Mouse (Mus musculus) heart, postnatal 0 days (tissue): ENCODE results near the gene Stmn1. TPM values are rescaled to one million over a fixed set of nuclear protein-coding genes. Genes with fewer than 3 reads are reported as not detected.
A peak's percentile ranks its signal among the peaks of the same experiment; 100 is the strongest.

Source experiments
- ATAC-seq: fragments of 200-750 bp; cut with Nextera tagmentation; 2 replicates; pipeline ENCODE4 v1.8.0; 2017; ENCODE audit warnings: low read depth, moderate number of reproducible peaks, moderate library complexity; ENCODE audit not compliant: insufficient read depth
- DNase-seq: peaks from one replicate; pipeline ENCODE4 v3.0.0-alpha.2; 2016; ENCODE audit warnings: low spot score
- H3K27ac ChIP-seq: fragments of 300-500 bp; sonication (generic); 2 replicates; pipeline ENCODE4 v1.5.1; 2014; ENCODE audit warnings: low read depth, mild to moderate bottlenecking
- H3K27me3 ChIP-seq: fragments of 300-500 bp; sonication (generic); 2 replicates; pipeline ENCODE4 v1.6.1; 2014; ENCODE audit warnings: low read length, mixed read lengths; ENCODE audit not compliant: control insufficient read depth, insufficient read depth
- H3K36me3 ChIP-seq: fragments of 300-500 bp; sonication (generic); replicated peaks from 2 replicates; pipeline ENCODE4 v1.6.1; 2014; ENCODE audit warnings: low read length, mixed read lengths; ENCODE audit not compliant: control insufficient read depth, insufficient read depth
- H3K4me1 ChIP-seq: fragments of 300-500 bp; sonication (generic); 2 replicates; pipeline ENCODE4 v1.6.1; 2014; ENCODE audit warnings: antibody characterized with exemption; ENCODE audit not compliant: control insufficient read depth, insufficient read depth
- H3K4me2 ChIP-seq: fragments of 300-500 bp; sonication (generic); 2 replicates; pipeline ENCODE4 v1.6.1; 2014; ENCODE audit warnings: low read depth, mild to moderate bottlenecking, low read length, moderate library complexity
- H3K4me3 ChIP-seq: fragments of 300-500 bp; sonication (generic); 2 replicates; pipeline ENCODE4 v1.5.1; 2014; ENCODE audit warnings: low read depth, low read length
- H3K9ac ChIP-seq: fragments of 300-500 bp; sonication (generic); replicated peaks from 2 replicates; pipeline ENCODE4 v1.6.1; 2014; ENCODE audit warnings: low read depth, low read length, mixed read lengths
- H3K9me3 ChIP-seq: fragments of 300-500 bp; sonication (generic); replicated peaks from 2 replicates; pipeline ENCODE4 v1.6.1; 2016; ENCODE audit warnings: low read length; ENCODE audit not compliant: control insufficient read depth
- CTCF ChIP-seq: IDR thresholded peaks from 2 replicates; pipeline ENCODE4 v1.5.1; 2016; ENCODE audit warnings: antibody characterized with exemption, control low read depth, low read depth
- EP300 ChIP-seq: IDR thresholded peaks from 2 replicates; pipeline ENCODE4 v1.6.1; 2016; ENCODE audit warnings: antibody characterized with exemption, low read depth
- WGBS: fragments of 180-500 bp; shearing (Covaris S2); extraction: QIAGEN DNeasy Blood & Tissue Kit; methylation state at CpG from one replicate; pipeline ENCODE4 v1.1.7; 2014; 5-methylcytosine and 5-hydroxymethylcytosine counted together
- polyA plus RNA-seq: library from polyadenylated mRNA; unstranded; fragments of >200 nt; fragmentation: Nextera tagmentation; extraction: Ambion mirVana; gene quantifications from 2 replicates; pipeline ENCODE4 v1.2.1, GENCODE M21; 2015
- total RNA-seq: library from RNA; depleted of rRNA; stranded (reverse); fragments of >200 nt; gene quantifications from 2 replicates; pipeline ENCODE4 v1.2.3, GENCODE M21; 2014; ENCODE audit warnings: low replicate concordance

Stmn1 gene
- total and polyA plus RNA-seq, 2 experiments from 2014 or later = 149 to 372 TPM

GRCm38 (mm10) chr4:134510845-134511411 lies 42.8 kb downstream of the Stmn1 start, which contains the start of gene Aunip:
Aunip (plus strand) TSS chr4:134510999.
- Histone ChIP-seq H3K27ac (no peak within 1 kb of the TSS), H3K4me1 (0 out of 2 replicates have a peak, but pooled peaks cover 9% of the 10 kb centered on the region), H3K4me3 (peak within 1 kb of the TSS; percentile 56), H3K4me2 (peak within 1 kb of the TSS; percentile 85), H3K27me3 (no peaks in the 10 kb centered on the region), H3K9ac (peak within 1 kb of the TSS; percentile 36), H3K36me3 (peaks cover 11% of the 10 kb centered on the region; the same call in 1 of the 2 replicates), H3K9me3 (no peaks in the 10 kb centered on the region)
- peak; percentile 94 for ATAC-seq
- TF ChIP-seq CTCF (0 out of 2 replicates have a peak, but pooled peaks have one; percentile 6), EP300 (no peak)
- DNase-seq = peak; percentile 95
- WGBS = under 1% methylated on average over 42 of the region's 42 CpGs

- peak overlapping the region; percentile 56 for H3K4me3 ChIP-seq
- H3K27ac ChIP-seq = no peak overlapping the region
- ATAC-seq = no peak
- 60% methylated on average over 6 of the region's 6 CpGs for WGBS
- H3K27me3 ChIP-seq = no peaks in the 10 kb centered on the region
- TF ChIP-seq CTCF (no peak), EP300 (no peak)
- 0 out of 2 replicates have a peak, but pooled peaks cover 9% of the 10 kb centered on the region for H3K4me1 ChIP-seq
- no peaks in the 10 kb centered on the region for H3K9me3 ChIP-seq
- H3K4me2 ChIP-seq = peak overlapping the region; percentile 85
- H3K9ac ChIP-seq = peak overlapping the region; percentile 36; the same call in 1 of the 2 replicates
- no peak for DNase-seq
- peaks cover 9% of the 10 kb centered on the region; the same call in 1 of the 2 replicates for H3K36me3 ChIP-seq
These were observed 43.6 kb downstream of the Stmn1 start for GRCm38 (mm10) chr4:134511730-134512129.

- peak; percentile 80 for DNase-seq
These were observed 44.7 kb downstream of the Stmn1 start for GRCm38 (mm10) chr4:134512798-134513197.

GRCm38 (mm10) chr4:134514309-134514930 lies 46.3 kb downstream of the Stmn1 start:
- no peaks in the 10 kb centered on the region for H3K9me3 ChIP-seq
- H3K4me2 ChIP-seq = no peak overlapping the region

More at GRCm38 (mm10) chr4:134512798-134513197, 44.7 kb downstream of the Stmn1 start:
- WGBS = 7% methylated on average over 15 of the region's 15 CpGs
- peak; percentile 64 for TF ChIP-seq CTCF
- no peak for TF ChIP-seq EP300
- ATAC-seq = peak; percentile 50
- Histone ChIP-seq H3K27ac (0 out of 2 replicates have a peak overlapping the region, but pooled peaks have one; percentile 1), H3K4me1 (peaks cover 17% of the 10 kb centered on the region; the same call in 1 of the 2 replicates), H3K9me3 (no peaks in the 10 kb centered on the region), H3K27me3 (no peaks in the 10 kb centered on the region), H3K36me3 (no peaks in the 10 kb centered on the region; the same call in 1 of the 2 replicates), H3K4me2 (peak overlapping the region; percentile 55), H3K9ac (no peak overlapping the region), H3K4me3 (peak overlapping the region; percentile 24)

GRCm38 (mm10) chr4:134515614-134516013 lies 47.5 kb downstream of the Stmn1 start:
- 40% methylated on average over 7 of the region's 7 CpGs for WGBS
- H3K27me3 ChIP-seq = no peaks in the 10 kb centered on the region
- peaks cover 20% of the 10 kb centered on the region for H3K4me1 ChIP-seq
- H3K9me3 ChIP-seq = no peaks in the 10 kb centered on the region
- H3K4me2 ChIP-seq = no peak overlapping the region
- no peak for TF ChIP-seq EP300
- no peak for TF ChIP-seq CTCF
- DNase-seq = no peak
- H3K27ac ChIP-seq = peak overlapping the region; percentile 92
- 0 out of 2 replicates have a peak, but pooled peaks cover 4% of the 10 kb centered on the region for H3K36me3 ChIP-seq
- H3K4me3 ChIP-seq = no peak overlapping the region
- no peak overlapping the region for H3K9ac ChIP-seq
- ATAC-seq = no peak

More at GRCm38 (mm10) chr4:134514309-134514930, 46.3 kb downstream of the Stmn1 start:
- 82% methylated on average over 11 of the region's 11 CpGs for WGBS
- no peaks in the 10 kb centered on the region for H3K27me3 ChIP-seq
- ATAC-seq (no peak), DNase-seq (no peak)
- no peaks in the 10 kb centered on the region for H3K36me3 ChIP-seq
- H3K4me1 ChIP-seq = peaks cover 20% of the 10 kb centered on the region
- no peak for TF ChIP-seq EP300
- no peak for TF ChIP-seq CTCF
- no peak overlapping the region for H3K9ac ChIP-seq
- H3K27ac ChIP-seq = no peak overlapping the region
- H3K4me3 ChIP-seq = no peak overlapping the region
